Mouse (Mus musculus) liver, embryonic 14.5 days (tissue): ENCODE measurements around the gene Tbc1d22a.

Experiments
- CTCF ChIP-seq: IDR thresholded peaks from 2 replicates; pipeline ENCODE4 v1.5.1; 2016; ENCODE audit warnings: antibody characterized with exemption, low read depth, control low read depth
- EP300 ChIP-seq: IDR thresholded peaks from 2 replicates; pipeline ENCODE4 v1.6.1; 2016; ENCODE audit warnings: antibody characterized with exemption, low read depth

GRCm38 (mm10) chr15:86199482-86199881, 14.8 kb upstream of the Tbc1d22a start:
- TF ChIP-seq CTCF (no peak), EP300 (no peak)
